Mouse (Mus musculus) monocyte, adult 59 days (primary cell): ENCODE results near the gene Olfr114. TPM values are rescaled to one million over a fixed set of nuclear protein-coding genes. Genes with fewer than 3 reads are reported as not detected.

Experiments used
- total RNA-seq, 2 experiments: library from RNA; stranded (reverse); gene quantifications; one replicate each; pipeline ENCODE4 v1.2.4; 2023

Gene Olfr114
- total RNA-seq = not detected

GRCm38 (mm10) chr17:37592643-37593042 lies at the start of gene Olfr114:
Olfr114 (minus strand) TSS chr17:37592743.

DNA sequence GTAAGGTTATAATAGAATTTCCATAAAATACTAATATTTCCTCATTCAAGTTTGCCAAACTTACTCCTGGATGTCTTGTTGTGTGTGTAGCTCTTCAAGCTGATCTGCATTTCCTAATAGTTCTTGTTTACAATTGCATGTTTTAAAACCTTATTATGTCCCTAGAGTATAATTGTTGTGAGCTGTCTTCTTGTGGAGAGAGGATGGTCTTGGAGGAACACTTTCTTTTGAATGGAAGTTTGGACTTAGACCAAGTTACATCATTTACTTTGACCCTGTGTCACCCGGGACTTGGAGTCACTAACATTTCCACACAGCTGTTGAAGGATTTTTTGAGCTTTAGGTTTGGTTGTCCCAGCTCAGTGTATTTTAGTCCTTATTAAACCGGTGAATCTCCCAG lies 34.5 kb upstream of the Olfr114 start, which contains the start of the genes Olfr115 and Olfr116:
Gene Olfr115 (minus strand): TSS at position 101 of the 400 bp plus-strand sequence.
Gene Olfr116 (minus strand): TSS at position 191 of the 400 bp plus-strand sequence.

DNA sequence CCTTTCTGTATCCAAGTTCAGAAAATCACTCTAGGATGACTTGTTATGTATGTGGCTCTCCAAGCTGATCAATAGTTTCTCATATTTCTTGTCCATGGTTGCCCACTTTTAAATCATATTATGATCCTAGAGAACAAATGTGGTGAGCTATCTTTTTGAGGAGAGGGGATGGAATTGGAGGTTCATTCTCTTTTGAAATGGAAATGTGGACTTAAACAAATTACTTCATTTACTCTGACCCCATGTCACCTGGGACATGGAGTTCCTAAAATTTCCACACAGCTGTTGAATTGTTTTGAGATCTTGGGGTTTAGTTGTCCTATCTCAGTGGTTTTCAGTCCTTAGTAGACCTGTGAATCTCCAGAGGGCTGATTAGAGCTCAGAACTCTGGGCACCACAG lies 15.0 kb downstream of the Olfr114 start, which contains the start of gene Olfr113:
Gene Olfr113 (minus strand): TSS at position 101 of the 400 bp plus-strand sequence.

DNA sequence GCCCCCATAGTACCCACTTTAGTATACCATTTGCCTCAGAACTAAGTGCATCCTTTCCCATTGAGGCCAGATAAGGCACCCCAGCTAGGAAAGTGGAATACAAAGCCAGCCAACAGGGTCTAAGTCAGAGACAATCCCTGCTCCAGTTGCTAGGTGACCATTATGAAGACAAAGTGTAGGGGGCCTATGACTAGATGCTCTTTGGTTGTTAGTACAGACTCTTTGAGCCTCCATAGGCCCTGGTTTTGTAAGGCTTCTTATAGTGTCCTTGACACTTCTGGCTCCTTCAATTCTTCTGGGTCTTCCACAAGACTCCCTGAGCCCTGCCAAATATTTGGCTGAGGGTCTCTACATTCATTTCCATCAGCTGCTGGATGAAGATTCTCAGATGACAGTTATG lies 23.2 kb downstream of the Olfr114 start, which contains the start of gene Olfr112:
Gene Olfr112 (minus strand): TSS at position 101 of the 400 bp plus-strand sequence.

Other genes with a start within 250 kb of the Olfr114 start
- gene Olfr104-ps, start 233.2 kb downstream of the Olfr114 start, total RNA-seq = not detected
- not detected for gene Olfr105-ps, start 213.7 kb downstream of the Olfr114 start, total RNA-seq
- not detected for gene Olfr106-ps, start 202.3 kb downstream of the Olfr114 start, total RNA-seq
- not detected for gene Olfr107, start 193.5 kb downstream of the Olfr114 start, total RNA-seq
- gene Olfr108, start 147.3 kb downstream of the Olfr114 start, total RNA-seq = not detected
- not detected for gene Olfr109, start 133.8 kb downstream of the Olfr114 start, total RNA-seq
- 1 to 10 TPM; 7.7 to 9.7 TPM for gene H2-M2, start 109.2 kb downstream of the Olfr114 start, total RNA-seq
- gene Olfr110, start 100.3 kb downstream of the Olfr114 start, total RNA-seq = under 1 TPM in 1 of 2 experiments, not detected in 1; 0.64 TPM
- gene Olfr111, start 84.7 kb downstream of the Olfr114 start, total RNA-seq = 1 to 10 TPM in 1 of 2 experiments, under 1 TPM in 1; 0.68 to 1.2 TPM
- not detected for gene Olfr112, start 23.3 kb downstream of the Olfr114 start, total RNA-seq
- not detected for gene Olfr113, start 15.1 kb downstream of the Olfr114 start, total RNA-seq
- gene Olfr115, start 34.4 kb upstream of the Olfr114 start, total RNA-seq = not detected
- gene Olfr116, start 34.5 kb upstream of the Olfr114 start, total RNA-seq = not detected
- not detected for gene Olfr117, start 71.0 kb upstream of the Olfr114 start, total RNA-seq
- gene Olfr118, start 74.2 kb upstream of the Olfr114 start, total RNA-seq = not detected
- gene Olfr119, start 103.8 kb upstream of the Olfr114 start, total RNA-seq = not detected
- gene Olfr120, start 129.1 kb upstream of the Olfr114 start, total RNA-seq = not detected
- not detected for gene Olfr121, start 156.1 kb upstream of the Olfr114 start, total RNA-seq
- not detected for gene Olfr122, start 175.9 kb upstream of the Olfr114 start, total RNA-seq
- not detected for gene Olfr123, start 200.8 kb upstream of the Olfr114 start, total RNA-seq
- gene Olfr124, start 207.1 kb upstream of the Olfr114 start, total RNA-seq = not detected
- not detected for gene Olfr125, start 240.2 kb upstream of the Olfr114 start, total RNA-seq